Mouse (Mus musculus): ENCODE results near the gene Cdc25a. TPM values are rescaled to one million over a fixed set of nuclear protein-coding genes. Genes with fewer than 3 reads are reported as not detected.
A peak's percentile ranks its signal among the peaks of the same experiment; 100 is the strongest.

Cdc25a gene
- polyA plus RNA-seq, 1 experiment: 3.3 TPM

GRCm38 (mm10) chr9:109929131-109929530 lies 53.8 kb downstream of the Cdc25a start:
- Histone ChIP-seq H3K4me1 (ENCODE audit: control insufficient read depth, insufficient read depth, low read length) (0 out of 2 replicates have a peak, but pooled peaks cover 2% of the 10 kb centered on the region), H3K4me3 (replicated peaks; ENCODE audit: extremely low read depth, low read depth, low read length) (no peak overlapping the region)
- 97% methylated on average over 3 of the region's 3 CpGs for WGBS
- no peak for TF ChIP-seq CTCF (IDR thresholded peaks at IDR 0.05; ENCODE audit: insufficient read depth, low read length)
- TF ChIP-seq POLR2A (IDR thresholded peaks at IDR 0.05; ENCODE audit: borderline replicate concordance, extremely low read depth, low read depth, low read length): no peak
- no peak for DNase-seq

DNA sequence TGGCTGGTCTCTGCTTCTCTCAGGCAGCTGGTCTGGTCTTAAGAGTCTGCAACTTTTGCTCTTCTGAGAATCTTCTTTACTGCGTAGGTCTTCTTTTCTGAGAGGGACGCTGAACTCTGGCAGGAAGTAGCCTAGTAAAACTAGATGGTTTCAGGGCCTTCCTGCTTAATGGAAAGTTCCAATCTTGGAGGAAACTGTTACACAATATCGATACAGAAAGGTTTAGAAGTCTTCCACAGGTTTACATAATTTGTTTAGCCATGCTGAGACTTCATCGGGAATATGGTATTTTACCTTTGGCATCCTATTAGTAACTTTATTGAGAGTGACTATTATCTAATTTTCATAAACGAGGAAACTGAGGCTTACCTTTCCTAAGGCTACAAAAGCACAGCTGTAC lies 54.7 kb downstream of the Cdc25a start:
- TF ChIP-seq CTCF (IDR thresholded peaks at IDR 0.05; ENCODE audit: insufficient read depth, low read length) (no peak), POLR2A (IDR thresholded peaks at IDR 0.05; ENCODE audit: borderline replicate concordance, extremely low read depth, low read depth, low read length) (no peak)
- DNase-seq: no peak
- 0 out of 2 replicates have a peak, but pooled peaks cover 2% of the 10 kb centered on the region for H3K4me1 ChIP-seq (ENCODE audit: control insufficient read depth, insufficient read depth, low read length)
- H3K4me3 ChIP-seq (replicated peaks; ENCODE audit: extremely low read depth, low read depth, low read length): no peak overlapping the region
- 86% methylated on average over 5 of the region's 5 CpGs for WGBS

- no peak overlapping the region for H3K4me3 ChIP-seq (replicated peaks; ENCODE audit: extremely low read depth, low read depth, low read length)
- DNase-seq: no peak
- 0 out of 2 replicates have a peak, but pooled peaks cover 2% of the 10 kb centered on the region for H3K4me1 ChIP-seq (ENCODE audit: control insufficient read depth, insufficient read depth, low read length)
- 66% methylated on average over 6 of the region's 6 CpGs for WGBS
- TF ChIP-seq POLR2A (IDR thresholded peaks at IDR 0.05; ENCODE audit: borderline replicate concordance, extremely low read depth, low read depth, low read length) (no peak), CTCF (IDR thresholded peaks at IDR 0.05; ENCODE audit: insufficient read depth, low read length) (no peak)
These were observed 55.4 kb downstream of the Cdc25a start for GRCm38 (mm10) chr9:109930752-109931151.

GRCm38 (mm10) chr9:109931257-109932171 lies 56.1 kb downstream of the Cdc25a start, which contains the start of gene Map4:
TSS of gene Map4 (plus strand) at chr9:109931460.
- Histone ChIP-seq H3K4me3 (replicated peaks; ENCODE audit: extremely low read depth, low read depth, low read length) (peak within 1 kb of the TSS; percentile 67), H3K4me1 (ENCODE audit: control insufficient read depth, insufficient read depth, low read length) (0 out of 2 replicates have a peak, but pooled peaks cover 2% of the 10 kb centered on the region)
- TF ChIP-seq POLR2A (IDR thresholded peaks at IDR 0.05; ENCODE audit: borderline replicate concordance, extremely low read depth, low read depth, low read length) (peak; percentile 63; the same call in 1 of the 2 replicates), CTCF (IDR thresholded peaks at IDR 0.05; ENCODE audit: insufficient read depth, low read length) (no peak)
- WGBS: under 1% methylated on average over 94 of the region's 94 CpGs
- peak; percentile 95 for DNase-seq

DNA sequence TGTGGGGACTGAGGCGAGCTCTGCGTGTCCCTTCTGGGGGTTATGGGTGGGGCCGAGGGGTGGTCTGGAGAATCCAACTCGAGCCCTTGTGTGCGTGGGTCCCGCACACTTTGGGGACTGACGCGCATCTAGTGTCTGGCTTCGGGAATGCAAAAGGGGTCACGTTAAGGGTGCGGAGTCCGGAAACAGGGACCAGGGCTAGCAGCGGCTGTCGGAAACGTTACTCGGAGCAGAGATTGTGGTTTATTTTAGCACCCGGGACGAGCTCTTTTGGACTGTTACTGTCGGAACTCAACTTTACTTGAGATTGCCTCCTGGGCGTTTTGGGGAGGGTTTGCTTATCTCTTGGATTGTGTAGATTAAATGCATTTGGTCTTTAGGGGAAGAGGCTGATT lies 57.0 kb downstream of the Cdc25a start:
- TF ChIP-seq POLR2A (IDR thresholded peaks at IDR 0.05; ENCODE audit: borderline replicate concordance, extremely low read depth, low read depth, low read length) (0 out of 2 replicates have a peak, but pooled peaks have one; percentile 14), CTCF (IDR thresholded peaks at IDR 0.05; ENCODE audit: insufficient read depth, low read length) (no peak)
- Histone ChIP-seq H3K4me3 (replicated peaks; ENCODE audit: extremely low read depth, low read depth, low read length) (peak overlapping the region; percentile 67), H3K4me1 (ENCODE audit: control insufficient read depth, insufficient read depth, low read length) (0 out of 2 replicates have a peak, but pooled peaks cover 2% of the 10 kb centered on the region)
- no peak for DNase-seq
- WGBS: 0% methylated on average over 20 of the region's 20 CpGs

DNA sequence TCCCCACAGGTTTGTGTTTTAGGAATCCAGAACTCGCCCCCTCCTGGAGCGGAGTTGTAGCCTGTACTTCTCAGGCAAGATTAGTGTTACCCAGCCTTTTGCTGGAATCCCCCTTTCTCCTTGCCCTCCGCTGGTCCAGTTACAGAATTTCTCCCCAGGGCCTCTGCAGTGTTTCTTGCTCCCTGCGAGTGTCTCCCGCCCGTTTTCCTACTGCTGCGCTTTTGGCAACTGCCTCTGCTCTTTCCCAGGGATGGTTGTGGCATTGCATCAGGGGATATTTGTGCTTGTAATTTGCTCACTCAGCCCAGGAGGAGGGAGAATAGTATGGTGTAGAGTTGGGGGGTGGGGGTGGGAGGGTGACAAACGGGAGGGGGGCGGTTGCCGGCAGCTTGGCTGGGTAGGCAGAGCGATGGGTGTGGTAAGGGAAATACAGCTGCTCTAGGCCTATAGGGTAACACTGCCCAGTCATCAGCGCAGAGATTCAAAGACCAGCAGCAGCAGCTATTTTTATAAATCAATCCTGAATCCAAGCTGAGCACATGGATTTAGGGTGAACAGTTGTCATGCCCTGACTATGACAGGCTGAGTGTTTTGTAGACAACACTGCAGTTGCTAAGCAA lies 57.5 kb downstream of the Cdc25a start:
- under 1% methylated on average over 12 of the region's 12 CpGs for WGBS
- H3K4me3 ChIP-seq (replicated peaks; ENCODE audit: extremely low read depth, low read depth, low read length): peak overlapping the region; percentile 67
- peak; percentile 41 for DNase-seq
- no peak for TF ChIP-seq CTCF (IDR thresholded peaks at IDR 0.05; ENCODE audit: insufficient read depth, low read length)
- TF ChIP-seq POLR2A (IDR thresholded peaks at IDR 0.05; ENCODE audit: borderline replicate concordance, extremely low read depth, low read depth, low read length): no peak
- H3K4me1 ChIP-seq (ENCODE audit: control insufficient read depth, insufficient read depth, low read length): 0 out of 2 replicates have a peak, but pooled peaks cover 2% of the 10 kb centered on the region

- no peak for DNase-seq
- Histone ChIP-seq H3K4me3 (replicated peaks; ENCODE audit: extremely low read depth, low read depth, low read length) (no peak overlapping the region), H3K4me1 (ENCODE audit: control insufficient read depth, insufficient read depth, low read length) (no peaks in the 10 kb centered on the region)
- TF ChIP-seq POLR2A (IDR thresholded peaks at IDR 0.05; ENCODE audit: borderline replicate concordance, extremely low read depth, low read depth, low read length) (no peak), CTCF (IDR thresholded peaks at IDR 0.05; ENCODE audit: insufficient read depth, low read length) (no peak)
- 96% methylated on average over 3 of the region's 3 CpGs for WGBS
These were observed 64.0 kb downstream of the Cdc25a start for GRCm38 (mm10) chr9:109939401-109939800.

DNA sequence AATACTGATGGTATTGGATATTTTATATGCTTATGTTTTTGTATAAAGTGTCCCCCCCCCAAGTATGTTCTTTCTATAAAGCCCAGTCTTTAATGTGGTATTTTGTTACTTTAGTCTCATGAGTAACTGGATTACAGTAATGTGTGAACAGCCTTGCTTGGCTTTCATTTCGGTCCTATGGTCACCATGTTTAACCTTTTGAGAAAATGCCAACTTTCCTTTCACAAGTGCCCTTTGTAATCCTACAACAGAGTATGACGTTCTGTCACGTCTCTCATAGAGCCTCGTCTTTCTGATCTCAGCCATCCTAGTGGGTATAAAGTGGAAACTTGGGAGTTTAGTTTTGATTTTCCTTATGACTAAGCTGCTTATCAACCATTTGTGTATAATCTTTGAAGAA lies 67.4 kb downstream of the Cdc25a start:
- no peaks in the 10 kb centered on the region for H3K4me1 ChIP-seq (ENCODE audit: control insufficient read depth, insufficient read depth, low read length)
- no peak for TF ChIP-seq CTCF (IDR thresholded peaks at IDR 0.05; ENCODE audit: insufficient read depth, low read length)
- TF ChIP-seq POLR2A (IDR thresholded peaks at IDR 0.05; ENCODE audit: borderline replicate concordance, extremely low read depth, low read depth, low read length): no peak
- DNase-seq: no peak
- no peak overlapping the region for H3K4me3 ChIP-seq (replicated peaks; ENCODE audit: extremely low read depth, low read depth, low read length)
- 39% methylated on average over 4 of the region's 4 CpGs for WGBS

Other genes starting within 250 kb of the Cdc25a start
- gene Fbxw24, start 249.5 kb upstream of the Cdc25a start, polyA plus RNA-seq (2012; rRNA removed): not detected in 2 replicates
- not detected in 2 replicates for gene Fbxw25, start 210.9 kb upstream of the Cdc25a start, polyA plus RNA-seq (2012; rRNA removed)
- gene Fbxw18, start 172.9 kb upstream of the Cdc25a start, polyA plus RNA-seq (2012; rRNA removed): not detected in 2 replicates
- gene Fbxw26, start 129.5 kb upstream of the Cdc25a start, polyA plus RNA-seq (2012; rRNA removed): not detected in 2 replicates
- not detected in 2 replicates for gene Fbxw27, start 84.9 kb upstream of the Cdc25a start, polyA plus RNA-seq (2012; rRNA removed)
- gene Spink8, start 63.3 kb upstream of the Cdc25a start, polyA plus RNA-seq (2012; rRNA removed): not detected in 2 replicates
- gene Nme6, start 42.8 kb upstream of the Cdc25a start, polyA plus RNA-seq (2012; rRNA removed): 11.5 and 18.0 TPM in 2 replicates
- 0.17 and 3.1 TPM in 2 replicates for gene Camp, start 26.0 kb upstream of the Cdc25a start, polyA plus RNA-seq (2012; rRNA removed)
- gene Map4, start 55.9 kb downstream of the Cdc25a start, polyA plus RNA-seq (2012; rRNA removed): 253 and 275 TPM in 2 replicates
- gene Smarcc1, start 242.1 kb downstream of the Cdc25a start, polyA plus RNA-seq (2012; rRNA removed): 11.5 and 11.9 TPM in 2 replicates
- gene Dhx30, start 242.3 kb downstream of the Cdc25a start, polyA plus RNA-seq (2012; rRNA removed): 61.1 and 70.7 TPM in 2 replicates